Mouse (Mus musculus): ENCODE measurements around the gene Lmo7. TPM values are rescaled to one million over a fixed set of nuclear protein-coding genes. Genes with fewer than 3 reads are reported as not detected.

Gene Lmo7
- polyA plus RNA-seq, 1 experiment from 2014 or later, result 3.8 TPM

DNA sequence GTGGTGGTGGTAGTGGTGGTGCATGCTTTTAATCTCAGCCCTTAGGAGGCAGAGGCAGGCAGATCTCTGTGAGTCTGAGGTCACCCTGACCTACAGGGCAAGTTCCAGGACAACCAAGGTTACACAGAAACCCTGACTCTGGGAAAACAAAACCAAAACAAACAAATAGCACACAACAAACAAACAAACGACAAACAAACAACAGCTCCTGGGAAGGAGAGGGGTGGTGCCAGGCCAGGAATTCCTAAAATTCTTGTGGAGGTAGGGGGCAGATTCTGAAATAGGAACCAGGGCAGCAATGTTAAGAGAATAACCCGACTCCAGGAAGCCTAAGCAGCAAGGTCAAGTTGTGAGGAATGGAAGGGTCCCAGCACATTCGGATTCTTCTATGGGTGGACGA is 7.7 kb downstream of the Lmo7 start:
- H3K4me3 ChIP-seq (ENCODE audit: low read depth, low read length), result no peak overlapping the region
- 73% methylated on average over 4 of the region's 4 CpGs for WGBS

DNA sequence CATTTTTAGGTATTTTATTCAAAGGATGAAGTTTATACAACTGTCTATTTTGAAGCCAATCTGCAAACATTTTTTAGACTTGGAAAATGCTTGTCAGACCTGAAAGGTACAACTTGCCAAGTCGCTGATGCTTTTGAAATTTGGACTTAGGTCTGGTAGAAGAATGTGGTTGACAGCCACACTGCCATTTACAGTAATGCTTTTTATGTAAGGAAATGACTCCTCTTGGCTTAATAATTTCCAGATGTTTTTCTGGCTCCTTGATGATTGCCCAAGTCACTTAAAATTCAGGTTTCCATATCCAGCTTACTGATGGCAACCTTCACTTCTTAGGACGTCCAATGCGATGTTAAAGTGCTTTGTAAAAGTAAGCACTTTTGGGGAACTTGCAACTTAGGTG is 16.9 kb downstream of the Lmo7 start:
- H3K4me3 ChIP-seq (ENCODE audit: low read depth, low read length), result no peak overlapping the region
- H3K4me1 ChIP-seq (replicated peaks; ENCODE audit: control insufficient read depth, insufficient read depth, low read length), result no peaks in the 10 kb centered on the region
- ATAC-seq (replicated peaks; ENCODE audit: low FRiP score) (no peak), DNase-seq (ENCODE audit: low spot score) (no peak)
- WGBS, result 74% methylated on average over 3 of the region's 3 CpGs
- no peak overlapping the region for H3K27ac ChIP-seq (ENCODE audit: low read depth, low read length)
- no peaks in the 10 kb centered on the region for H3K9me3 ChIP-seq (ENCODE audit: control insufficient read depth, low read length)
- no peaks in the 10 kb centered on the region for H3K36me3 ChIP-seq (ENCODE audit: control insufficient read depth, insufficient read depth, low read length)
- H3K4me2 ChIP-seq, result no peak overlapping the region
- H3K27me3 ChIP-seq (replicated peaks; ENCODE audit: control insufficient read depth, insufficient read depth, low read length), result no peaks in the 10 kb centered on the region
- H3K9ac ChIP-seq (ENCODE audit: low read depth, low read length), result no peak overlapping the region

More for the DNA sequence above, 7.7 kb downstream of the Lmo7 start:
- Histone ChIP-seq H3K9me3 (ENCODE audit: control insufficient read depth, low read length) (no peaks in the 10 kb centered on the region), H3K4me1 (replicated peaks; ENCODE audit: control insufficient read depth, insufficient read depth, low read length) (no peaks in the 10 kb centered on the region), H3K4me2 (no peak overlapping the region), H3K27ac (ENCODE audit: low read depth, low read length) (no peak overlapping the region), H3K27me3 (replicated peaks; ENCODE audit: control insufficient read depth, insufficient read depth, low read length) (no peaks in the 10 kb centered on the region), H3K36me3 (ENCODE audit: control insufficient read depth, insufficient read depth, low read length) (no peaks in the 10 kb centered on the region), H3K9ac (ENCODE audit: low read depth, low read length) (no peak overlapping the region)
- ATAC-seq (replicated peaks; ENCODE audit: low FRiP score) (no peak), DNase-seq (ENCODE audit: low spot score) (no peak)

DNA sequence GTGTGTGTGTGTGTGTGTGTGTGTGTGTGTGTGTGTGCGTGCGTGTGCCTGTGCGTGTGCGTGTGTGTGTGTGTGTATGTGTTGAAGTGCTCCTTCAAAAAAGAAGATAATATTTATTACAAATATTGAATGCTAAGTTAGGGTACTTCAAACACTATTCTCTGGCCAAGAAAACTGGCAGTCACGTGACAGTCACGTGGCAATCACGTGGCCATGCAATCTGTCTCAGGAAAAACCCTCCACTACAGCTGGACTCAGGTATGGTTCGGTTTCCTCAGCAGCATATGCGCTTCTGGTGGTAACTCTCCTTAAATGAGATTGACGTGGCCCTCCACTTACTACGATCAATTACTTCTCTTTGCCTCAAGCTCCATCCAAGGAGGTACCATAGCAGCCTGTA is 18.1 kb downstream of the Lmo7 start:
- DNase-seq (ENCODE audit: low spot score) (no peak), ATAC-seq (replicated peaks; ENCODE audit: low FRiP score) (no peak)
- Histone ChIP-seq H3K36me3 (ENCODE audit: control insufficient read depth, insufficient read depth, low read length) (no peaks in the 10 kb centered on the region), H3K9ac (ENCODE audit: low read depth, low read length) (no peak overlapping the region), H3K27ac (ENCODE audit: low read depth, low read length) (no peak overlapping the region), H3K4me1 (replicated peaks; ENCODE audit: control insufficient read depth, insufficient read depth, low read length) (no peaks in the 10 kb centered on the region), H3K27me3 (replicated peaks; ENCODE audit: control insufficient read depth, insufficient read depth, low read length) (no peaks in the 10 kb centered on the region), H3K4me2 (no peak overlapping the region), H3K4me3 (ENCODE audit: low read depth, low read length) (no peak overlapping the region), H3K9me3 (ENCODE audit: control insufficient read depth, low read length) (no peaks in the 10 kb centered on the region)
- WGBS, result 88% methylated on average over 11 of the region's 11 CpGs

DNA sequence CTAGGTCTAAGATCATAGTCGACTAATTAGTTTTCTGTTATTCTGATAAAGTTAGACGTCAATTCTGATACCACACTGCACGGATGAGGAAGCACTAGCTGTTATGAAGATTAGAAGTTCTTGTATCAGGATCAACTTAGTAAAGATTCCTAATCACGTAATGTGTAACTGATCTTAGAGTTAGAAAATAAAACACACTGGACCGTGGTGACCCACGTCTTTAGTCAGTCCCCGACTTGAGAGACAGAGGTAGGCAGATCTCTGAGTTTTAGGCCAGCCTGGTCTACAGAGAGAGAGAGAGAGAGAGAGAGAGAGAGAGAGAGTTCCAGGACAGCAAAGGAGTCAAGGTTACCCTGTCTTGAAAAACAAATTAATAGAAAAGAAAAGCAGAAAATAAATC is 18.7 kb downstream of the Lmo7 start:
- Histone ChIP-seq H3K27ac (ENCODE audit: low read depth, low read length) (no peak overlapping the region), H3K27me3 (replicated peaks; ENCODE audit: control insufficient read depth, insufficient read depth, low read length) (no peaks in the 10 kb centered on the region), H3K4me3 (ENCODE audit: low read depth, low read length) (no peak overlapping the region), H3K4me1 (replicated peaks; ENCODE audit: control insufficient read depth, insufficient read depth, low read length) (no peaks in the 10 kb centered on the region), H3K9ac (ENCODE audit: low read depth, low read length) (no peak overlapping the region), H3K36me3 (ENCODE audit: control insufficient read depth, insufficient read depth, low read length) (no peaks in the 10 kb centered on the region), H3K4me2 (no peak overlapping the region), H3K9me3 (ENCODE audit: control insufficient read depth, low read length) (no peaks in the 10 kb centered on the region)
- WGBS, result 84% methylated on average over 7 of the region's 7 CpGs
- ATAC-seq (replicated peaks; ENCODE audit: low FRiP score) (no peak), DNase-seq (ENCODE audit: low spot score) (no peak)

DNA sequence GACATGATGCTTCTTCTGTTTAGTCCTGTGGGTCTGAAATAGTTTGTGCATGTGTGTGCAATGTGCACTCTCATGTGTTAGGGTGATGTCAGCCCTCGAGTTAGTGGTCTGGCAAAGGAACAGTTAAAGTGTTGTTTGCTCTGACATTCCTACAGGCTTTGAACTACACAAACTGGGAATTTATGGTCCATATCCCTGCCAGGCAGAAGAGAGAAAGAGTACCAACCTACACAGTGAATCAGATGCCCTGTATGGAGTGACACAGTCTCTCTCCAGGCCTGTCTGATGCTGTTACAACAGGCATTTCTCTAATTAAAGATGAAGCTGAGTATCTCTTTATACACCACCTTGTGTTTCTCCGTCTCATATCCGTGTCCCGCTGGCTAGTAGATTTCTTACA is 21.2 kb downstream of the Lmo7 start:
- Histone ChIP-seq H3K27ac (ENCODE audit: low read depth, low read length) (no peak overlapping the region), H3K4me2 (no peak overlapping the region), H3K9me3 (ENCODE audit: control insufficient read depth, low read length) (no peaks in the 10 kb centered on the region), H3K4me1 (replicated peaks; ENCODE audit: control insufficient read depth, insufficient read depth, low read length) (no peaks in the 10 kb centered on the region), H3K36me3 (ENCODE audit: control insufficient read depth, insufficient read depth, low read length) (no peaks in the 10 kb centered on the region), H3K4me3 (ENCODE audit: low read depth, low read length) (no peak overlapping the region), H3K9ac (ENCODE audit: low read depth, low read length) (no peak overlapping the region), H3K27me3 (replicated peaks; ENCODE audit: control insufficient read depth, insufficient read depth, low read length) (no peaks in the 10 kb centered on the region)
- WGBS, result 88% methylated on average over 4 of the region's 4 CpGs
- ATAC-seq (replicated peaks; ENCODE audit: low FRiP score) (no peak), DNase-seq (ENCODE audit: low spot score) (no peak)

DNA sequence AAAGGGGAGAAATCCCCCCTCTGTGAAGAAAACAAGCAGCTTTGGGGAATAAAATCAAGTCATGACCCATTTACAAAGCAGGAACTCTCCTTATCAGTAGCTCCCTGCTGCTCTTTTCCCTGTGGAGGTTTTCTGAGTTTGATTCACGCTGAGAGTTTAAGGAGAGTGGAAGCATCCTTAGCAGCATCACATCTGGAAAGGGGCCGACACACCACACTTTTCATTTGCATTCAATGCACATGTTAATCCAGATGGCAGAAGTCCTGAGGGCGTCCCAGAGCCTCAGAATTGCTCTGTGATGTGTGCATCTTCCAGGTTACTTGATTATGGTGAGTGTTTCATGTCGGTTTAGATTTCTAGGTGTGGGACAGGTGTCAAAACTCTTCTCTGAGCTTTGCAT is 25.7 kb downstream of the Lmo7 start:
- DNase-seq (ENCODE audit: low spot score) (no peak), ATAC-seq (replicated peaks; ENCODE audit: low FRiP score) (no peak)
- H3K9ac ChIP-seq (ENCODE audit: low read depth, low read length), result no peak overlapping the region
- H3K4me2 ChIP-seq, result no peak overlapping the region
- WGBS, result 49% methylated on average over 4 of the region's 4 CpGs
- H3K4me3 ChIP-seq (ENCODE audit: low read depth, low read length), result no peak overlapping the region
- no peaks in the 10 kb centered on the region for H3K4me1 ChIP-seq (replicated peaks; ENCODE audit: control insufficient read depth, insufficient read depth, low read length)
- H3K27me3 ChIP-seq (replicated peaks; ENCODE audit: control insufficient read depth, insufficient read depth, low read length), result no peaks in the 10 kb centered on the region
- H3K27ac ChIP-seq (ENCODE audit: low read depth, low read length), result no peak overlapping the region
- no peaks in the 10 kb centered on the region for H3K9me3 ChIP-seq (ENCODE audit: control insufficient read depth, low read length)
- H3K36me3 ChIP-seq (ENCODE audit: control insufficient read depth, insufficient read depth, low read length), result no peaks in the 10 kb centered on the region

DNA sequence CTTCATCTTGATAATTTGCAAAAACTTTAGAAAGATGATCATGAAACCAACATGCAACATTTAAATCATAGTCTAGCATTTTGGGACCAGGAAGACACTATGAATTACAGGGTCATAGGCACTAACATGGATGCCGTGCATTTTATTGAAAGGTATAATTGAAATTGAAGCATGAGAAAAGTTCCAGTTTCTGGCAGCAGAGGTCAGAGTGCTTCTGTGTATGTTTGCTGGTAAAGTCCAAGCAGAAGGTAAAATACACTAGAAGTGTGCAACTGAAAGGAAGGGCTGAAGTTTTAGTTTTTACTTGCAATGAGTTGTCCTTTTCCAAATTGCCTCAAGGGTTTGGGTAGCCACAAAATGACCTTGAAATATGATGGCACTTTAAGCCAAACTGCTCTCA is 32.5 kb downstream of the Lmo7 start:
- DNase-seq (ENCODE audit: low spot score), result no peak
- WGBS, result 73% methylated on average over 1 of the region's 1 CpGs

DNA sequence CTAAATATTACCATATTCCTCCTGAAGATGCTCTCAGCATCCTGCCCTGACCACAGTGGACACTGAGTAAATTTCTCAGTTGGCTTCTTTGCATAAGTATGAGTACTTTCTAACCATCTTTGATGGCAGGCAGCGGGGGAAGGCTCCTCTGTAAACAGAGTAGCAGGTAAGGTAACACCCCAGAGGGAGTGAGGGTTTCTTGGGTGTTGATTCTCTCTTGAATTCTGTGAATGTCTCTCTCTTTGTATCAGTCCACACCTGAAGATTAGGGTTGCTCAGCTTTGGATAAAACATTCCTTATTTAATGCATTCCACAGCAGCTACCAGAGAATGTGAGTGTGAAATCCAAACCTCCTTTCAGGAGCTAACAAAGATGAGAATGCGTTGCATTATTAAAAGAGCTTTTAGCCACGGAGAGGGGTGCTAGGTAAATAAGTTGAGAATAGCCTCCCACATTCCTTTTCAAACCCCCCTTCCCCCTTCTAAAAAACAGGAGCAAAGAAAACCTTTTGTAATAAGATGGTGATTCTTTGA is 34.1 kb downstream of the Lmo7 start:
- no peaks in the 10 kb centered on the region for H3K27me3 ChIP-seq (replicated peaks; ENCODE audit: control insufficient read depth, insufficient read depth, low read length)
- DNase-seq (ENCODE audit: low spot score) (no peak), ATAC-seq (replicated peaks; ENCODE audit: low FRiP score) (no peak)
- H3K4me3 ChIP-seq (ENCODE audit: low read depth, low read length), result no peak overlapping the region
- H3K27ac ChIP-seq (ENCODE audit: low read depth, low read length), result no peak overlapping the region
- no peaks in the 10 kb centered on the region for H3K9me3 ChIP-seq (ENCODE audit: control insufficient read depth, low read length)
- no peaks in the 10 kb centered on the region for H3K4me1 ChIP-seq (replicated peaks; ENCODE audit: control insufficient read depth, insufficient read depth, low read length)
- WGBS, result 24% methylated on average over 3 of the region's 3 CpGs
- no peaks in the 10 kb centered on the region for H3K36me3 ChIP-seq (ENCODE audit: control insufficient read depth, insufficient read depth, low read length)
- H3K4me2 ChIP-seq, result no peak overlapping the region
- no peak overlapping the region for H3K9ac ChIP-seq (ENCODE audit: low read depth, low read length)

More for the DNA sequence above, 32.5 kb downstream of the Lmo7 start:
- Histone ChIP-seq H3K4me1 (replicated peaks; ENCODE audit: control insufficient read depth, insufficient read depth, low read length) (no peaks in the 10 kb centered on the region), H3K27ac (ENCODE audit: low read depth, low read length) (no peak overlapping the region), H3K27me3 (replicated peaks; ENCODE audit: control insufficient read depth, insufficient read depth, low read length) (no peaks in the 10 kb centered on the region), H3K36me3 (ENCODE audit: control insufficient read depth, insufficient read depth, low read length) (no peaks in the 10 kb centered on the region), H3K9me3 (ENCODE audit: control insufficient read depth, low read length) (no peaks in the 10 kb centered on the region), H3K4me2 (no peak overlapping the region), H3K9ac (ENCODE audit: low read depth, low read length) (no peak overlapping the region), H3K4me3 (ENCODE audit: low read depth, low read length) (no peak overlapping the region)
- no peak for ATAC-seq (replicated peaks; ENCODE audit: low FRiP score)

DNA sequence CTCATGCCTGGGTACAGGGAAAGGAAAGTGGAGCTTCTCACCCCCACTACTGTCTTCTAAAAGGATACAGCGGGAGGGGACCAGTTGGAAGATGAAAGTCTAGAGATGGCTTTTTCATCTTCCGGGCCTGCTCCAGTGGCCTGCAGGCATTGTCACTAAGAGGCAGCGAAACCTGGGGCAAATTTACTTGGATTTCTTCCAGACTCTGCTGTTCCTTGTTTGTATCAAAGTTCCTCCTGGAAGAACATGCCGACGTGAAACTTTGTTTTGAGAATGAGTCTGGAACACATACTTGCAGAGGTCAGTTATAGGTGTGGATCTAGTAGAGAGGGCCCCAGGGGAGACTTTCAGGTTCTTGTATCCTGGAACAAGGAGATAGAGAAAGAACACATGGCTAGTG is 41.6 kb downstream of the Lmo7 start:
- Histone ChIP-seq H3K27ac (ENCODE audit: low read depth, low read length) (no peak overlapping the region), H3K27me3 (replicated peaks; ENCODE audit: control insufficient read depth, insufficient read depth, low read length) (no peaks in the 10 kb centered on the region), H3K4me2 (no peak overlapping the region), H3K4me1 (replicated peaks; ENCODE audit: control insufficient read depth, insufficient read depth, low read length) (no peaks in the 10 kb centered on the region), H3K36me3 (ENCODE audit: control insufficient read depth, insufficient read depth, low read length) (no peaks in the 10 kb centered on the region), H3K9me3 (ENCODE audit: control insufficient read depth, low read length) (no peaks in the 10 kb centered on the region), H3K9ac (ENCODE audit: low read depth, low read length) (no peak overlapping the region), H3K4me3 (ENCODE audit: low read depth, low read length) (no peak overlapping the region)
- 88% methylated on average over 5 of the region's 5 CpGs for WGBS
- ATAC-seq (replicated peaks; ENCODE audit: low FRiP score) (no peak), DNase-seq (ENCODE audit: low spot score) (no peak)

Measured in liver, embryonic 11.5 days (tissue).